Mouse (Mus musculus) stomach, embryonic 16.5 days (tissue): Measurements from ENCODE around the gene Smc6. TPM values are rescaled to one million over a fixed set of nuclear protein-coding genes. Genes with fewer than 3 reads are reported as not detected.

Experiments used
- ATAC-seq: fragments of 200-750 bp; cut with Nextera tagmentation; 2 replicates; pipeline ENCODE4 v1.8.0; 2017; ENCODE audit warnings: moderate number of reproducible peaks, moderate TSS enrichment; ENCODE audit not compliant: insufficient read depth, low FRiP score
- H3K27ac ChIP-seq: fragments of 300-500 bp; sonication (generic); 2 replicates; pipeline ENCODE4 v1.5.1; 2014; ENCODE audit warnings: low read length
- H3K27me3 ChIP-seq: fragments of 300-500 bp; sonication (generic); 2 replicates; pipeline ENCODE4 v1.6.1; 2014; ENCODE audit warnings: low read length, control low read depth, mixed read lengths; ENCODE audit not compliant: control insufficient read depth, insufficient read depth
- H3K36me3 ChIP-seq: fragments of 300-500 bp; sonication (generic); 2 replicates; pipeline ENCODE4 v1.6.1; 2014; ENCODE audit warnings: low read length; ENCODE audit not compliant: control insufficient read depth, insufficient read depth
- H3K4me1 ChIP-seq: fragments of 300-500 bp; sonication (generic); 2 replicates; pipeline ENCODE4 v1.6.1; 2014; ENCODE audit warnings: low read length, control low read depth, mixed read lengths; ENCODE audit not compliant: control insufficient read depth, insufficient read depth
- H3K4me2 ChIP-seq: fragments of 300-500 bp; sonication (generic); 2 replicates; pipeline ENCODE4 v1.6.1; 2014; ENCODE audit warnings: low read depth, low read length, mixed read lengths
- H3K4me3 ChIP-seq: fragments of 300-500 bp; sonication (generic); replicated peaks from 2 replicates; pipeline ENCODE4 v1.5.1; 2014; ENCODE audit warnings: mild to moderate bottlenecking, low read length
- H3K9ac ChIP-seq: fragments of 300-500 bp; sonication (generic); 2 replicates; pipeline ENCODE4 v1.6.1; 2014; ENCODE audit warnings: low read length
- H3K9me3 ChIP-seq: fragments of 300-500 bp; sonication (generic); replicated peaks from 2 replicates; pipeline ENCODE4 v1.6.1; 2016; ENCODE audit warnings: low read length, control low read depth; ENCODE audit not compliant: control insufficient read depth
- WGBS: fragments of 180-500 bp; shearing (Covaris S2); extraction: QIAGEN DNeasy Blood & Tissue Kit; methylation state at CpG from one replicate; pipeline ENCODE4 v1.1.7; 2014; 5-methylcytosine and 5-hydroxymethylcytosine counted together
- polyA plus RNA-seq: library from polyadenylated mRNA; unstranded; fragments of >200 nt; fragmentation: Nextera tagmentation; extraction: Ambion mirVana; gene quantifications from 2 replicates; pipeline ENCODE4 v1.2.1, GENCODE M21; 2015

Gene Smc6
- 109 and 125 TPM in 2 replicates for polyA plus RNA-seq

- Histone ChIP-seq H3K27me3 (no peaks in the 10 kb centered on the region), H3K4me2 (peak within 1 kb of the TSS; percentile 97), H3K36me3 (no peaks in the 10 kb centered on the region), H3K4me1 (peaks cover 21% of the 10 kb centered on the region), H3K4me3 (peak within 1 kb of the TSS; percentile 86), H3K27ac (peak within 1 kb of the TSS; percentile 95), H3K9ac (peak within 1 kb of the TSS; percentile 97), H3K9me3 (no peaks in the 10 kb centered on the region)
- WGBS, result under 1% methylated on average over 78 of the region's 83 CpGs
- ATAC-seq, result peak; percentile 98
Observed at GRCm38 (mm10) chr12:11265382-11266281, at the start of gene Smc6, which contains the start of gene Gen1. Smc6 (plus strand) TSS chr12:11265886. Gen1 (minus strand) TSS chr12:11265801.

- Histone ChIP-seq H3K9me3 (no peaks in the 10 kb centered on the region), H3K27ac (no peak overlapping the region), H3K27me3 (no peaks in the 10 kb centered on the region), H3K9ac (no peak overlapping the region), H3K4me3 (no peak overlapping the region), H3K4me2 (no peak overlapping the region), H3K4me1 (no peaks in the 10 kb centered on the region), H3K36me3 (no peaks in the 10 kb centered on the region)
- WGBS, result 71% methylated on average over 3 of the region's 3 CpGs
- no peak for ATAC-seq
Observed at GRCm38 (mm10) chr12:11216454-11216853, 49.2 kb upstream of the Smc6 start.

DNA sequence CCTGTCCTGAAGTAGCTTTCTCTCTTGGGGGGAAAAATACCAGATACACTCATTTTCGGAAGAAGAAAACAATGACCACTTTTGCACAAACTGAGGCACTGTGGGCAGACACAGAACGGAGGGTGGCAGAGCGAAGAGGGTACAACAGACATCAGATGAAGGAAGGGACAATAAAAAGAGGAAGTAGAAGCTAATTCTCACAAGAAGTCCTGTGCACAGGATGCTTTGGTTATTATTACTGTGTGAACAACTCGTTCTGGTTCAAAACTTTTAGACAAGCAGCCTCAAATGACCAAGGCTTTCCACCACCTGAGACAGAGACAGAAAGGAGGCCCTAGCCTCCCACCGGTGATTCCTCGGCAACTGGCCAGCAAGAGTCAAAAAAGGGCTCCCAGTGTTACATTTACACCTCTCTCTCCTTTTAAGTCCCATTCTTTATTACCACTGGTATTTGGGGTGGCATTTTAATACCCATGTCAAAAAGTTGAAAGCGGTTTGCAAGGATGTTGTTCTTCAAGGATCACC, 47.9 kb upstream of the Smc6 start:
- Histone ChIP-seq H3K27me3 (no peaks in the 10 kb centered on the region), H3K4me1 (no peaks in the 10 kb centered on the region), H3K9ac (no peak overlapping the region), H3K36me3 (no peaks in the 10 kb centered on the region), H3K9me3 (no peaks in the 10 kb centered on the region), H3K4me3 (no peak overlapping the region), H3K4me2 (no peak overlapping the region), H3K27ac (no peak overlapping the region)
- WGBS, result 54% methylated on average over 7 of the region's 7 CpGs
- ATAC-seq, result no peak

- H3K27me3 ChIP-seq, result no peaks in the 10 kb centered on the region
- H3K9ac ChIP-seq, result no peak overlapping the region
- no peaks in the 10 kb centered on the region for H3K36me3 ChIP-seq
- no peak overlapping the region for H3K4me2 ChIP-seq
- WGBS, result 54% methylated on average over 20 of the region's 20 CpGs
- H3K4me3 ChIP-seq, result no peak overlapping the region
- no peaks in the 10 kb centered on the region for H3K9me3 ChIP-seq
- ATAC-seq, result peak; percentile 40; the same call in 1 of the 2 replicates
- H3K4me1 ChIP-seq, result no peaks in the 10 kb centered on the region; the same call in 1 of the 2 replicates
- no peak overlapping the region for H3K27ac ChIP-seq
Observed at GRCm38 (mm10) chr12:11221524-11222330, 44.0 kb upstream of the Smc6 start.

- Histone ChIP-seq H3K4me2 (no peak overlapping the region), H3K9me3 (no peaks in the 10 kb centered on the region), H3K27me3 (no peaks in the 10 kb centered on the region), H3K9ac (no peak overlapping the region), H3K27ac (no peak overlapping the region), H3K36me3 (no peaks in the 10 kb centered on the region), H3K4me1 (peaks cover 5% of the 10 kb centered on the region; the same call in 1 of the 2 replicates), H3K4me3 (no peak overlapping the region)
- ATAC-seq, result no peak
- 62% methylated on average over 3 of the region's 3 CpGs for WGBS
Observed at GRCm38 (mm10) chr12:11222566-11222965, 43.1 kb upstream of the Smc6 start.

DNA sequence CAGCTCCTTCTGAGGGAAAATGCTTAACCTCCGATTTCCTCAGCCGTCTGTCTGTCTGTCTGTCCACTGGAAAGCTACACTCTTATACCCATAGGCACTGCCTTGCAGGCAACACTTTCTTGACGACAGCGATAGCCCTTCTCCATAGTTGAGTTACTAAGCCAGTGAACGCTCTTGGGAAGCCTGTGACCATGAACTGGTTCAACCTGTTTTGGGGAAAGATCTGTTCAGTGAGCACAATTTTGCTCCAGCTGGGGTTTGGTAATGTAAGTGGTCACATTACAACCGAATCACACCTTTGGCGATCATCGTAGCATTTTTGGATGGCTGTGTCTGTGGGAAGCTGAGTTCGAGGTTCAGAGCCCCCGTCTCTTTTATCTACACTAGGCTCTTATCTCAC, 42.6 kb upstream of the Smc6 start:
- H3K9ac ChIP-seq, result no peak overlapping the region
- H3K4me2 ChIP-seq, result no peak overlapping the region
- no peaks in the 10 kb centered on the region for H3K9me3 ChIP-seq
- ATAC-seq, result peak; percentile 40; the same call in 1 of the 2 replicates
- H3K36me3 ChIP-seq, result no peaks in the 10 kb centered on the region
- peaks cover 5% of the 10 kb centered on the region; the same call in 1 of the 2 replicates for H3K4me1 ChIP-seq
- no peak overlapping the region for H3K4me3 ChIP-seq
- no peak overlapping the region for H3K27ac ChIP-seq
- 67% methylated on average over 10 of the region's 10 CpGs for WGBS
- H3K27me3 ChIP-seq, result no peaks in the 10 kb centered on the region

DNA sequence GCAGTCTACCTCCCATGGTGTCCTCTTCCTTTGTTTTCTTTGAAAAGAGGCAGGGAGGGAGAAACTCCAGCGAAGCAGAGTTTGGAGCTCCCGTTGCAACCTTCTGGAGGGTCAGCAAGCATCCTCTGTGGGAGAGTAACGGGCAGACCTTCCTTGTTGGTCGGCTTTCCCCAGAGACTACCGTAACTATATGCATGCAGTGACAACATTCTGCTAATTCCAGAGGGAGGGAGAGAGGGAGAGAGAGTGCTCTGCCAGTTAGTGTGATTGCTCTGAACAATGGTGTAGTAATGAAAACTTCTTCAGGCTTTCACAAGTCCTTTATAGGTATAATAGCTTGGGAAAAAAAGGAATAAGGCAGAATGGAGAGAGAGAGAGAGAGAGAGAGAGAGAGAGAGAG, 41.0 kb upstream of the Smc6 start:
- Histone ChIP-seq H3K27ac (no peak overlapping the region), H3K4me2 (no peak overlapping the region), H3K27me3 (no peaks in the 10 kb centered on the region), H3K4me1 (peaks cover 5% of the 10 kb centered on the region; the same call in 1 of the 2 replicates), H3K4me3 (no peak overlapping the region), H3K36me3 (no peaks in the 10 kb centered on the region), H3K9ac (no peak overlapping the region), H3K9me3 (no peaks in the 10 kb centered on the region)
- 14% methylated on average over 5 of the region's 5 CpGs for WGBS
- ATAC-seq, result no peak

- Histone ChIP-seq H3K36me3 (no peaks in the 10 kb centered on the region), H3K4me1 (peaks cover 5% of the 10 kb centered on the region; the same call in 1 of the 2 replicates), H3K9me3 (no peaks in the 10 kb centered on the region), H3K27me3 (no peaks in the 10 kb centered on the region), H3K27ac (no peak overlapping the region), H3K4me3 (no peak overlapping the region), H3K4me2 (no peak overlapping the region), H3K9ac (no peak overlapping the region)
- ATAC-seq, result no peak
- WGBS, result 61% methylated on average over 1 of the region's 1 CpGs
Observed at GRCm38 (mm10) chr12:11226123-11226522, 39.6 kb upstream of the Smc6 start.
